Mouse (Mus musculus) fat pad, adult 2 months (tissue): ENCODE measurements around the gene Micall1.
A peak's percentile ranks its signal among the peaks of the same experiment; 100 is the strongest.

Experiments used
- DNase-seq: peaks from one replicate; pipeline ENCODE4 v3.0.0-alpha.2; 2011; ENCODE audit warnings: low read depth, low spot score; ENCODE audit errors: extremely low read depth

Gene Micall1

GRCm38 (mm10) chr15:79128208-79128607 lies 19.5 kb downstream of the Micall1 start:
- DNase-seq = no peak

- DNase-seq = no peak
Observed at GRCm38 (mm10) chr15:79129311-79129710, 20.6 kb downstream of the Micall1 start.

GRCm38 (mm10) chr15:79130782-79131181 lies 22.1 kb downstream of the Micall1 start:
- no peak for DNase-seq

- DNase-seq = peak; percentile 74
Observed at GRCm38 (mm10) chr15:79131442-79131841, 22.7 kb downstream of the Micall1 start.

DNA sequence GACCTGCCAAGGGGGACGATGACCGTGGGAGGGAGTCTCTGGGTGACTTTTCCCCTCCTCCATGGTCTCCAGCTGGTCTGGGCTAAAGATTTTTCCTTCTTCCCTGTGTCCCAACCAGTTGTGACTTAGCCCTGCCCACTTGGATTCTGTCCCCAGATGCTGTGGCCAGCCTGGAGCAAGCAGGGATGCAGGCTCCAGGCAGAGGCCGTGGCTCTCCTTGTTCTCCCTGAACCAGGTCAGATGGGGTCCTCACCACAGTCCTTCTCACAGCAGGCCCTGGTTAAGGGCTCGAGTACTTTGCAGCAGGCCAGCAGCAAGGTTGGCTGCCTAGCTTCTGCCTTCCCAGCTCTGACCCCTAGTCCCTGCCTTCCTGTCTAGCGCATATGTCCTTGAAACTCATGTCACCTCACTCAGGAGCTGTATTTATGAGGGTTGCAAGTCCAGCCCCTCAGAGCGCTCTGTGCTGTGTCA lies 24.5 kb downstream of the Micall1 start:
- no peak for DNase-seq

DNA sequence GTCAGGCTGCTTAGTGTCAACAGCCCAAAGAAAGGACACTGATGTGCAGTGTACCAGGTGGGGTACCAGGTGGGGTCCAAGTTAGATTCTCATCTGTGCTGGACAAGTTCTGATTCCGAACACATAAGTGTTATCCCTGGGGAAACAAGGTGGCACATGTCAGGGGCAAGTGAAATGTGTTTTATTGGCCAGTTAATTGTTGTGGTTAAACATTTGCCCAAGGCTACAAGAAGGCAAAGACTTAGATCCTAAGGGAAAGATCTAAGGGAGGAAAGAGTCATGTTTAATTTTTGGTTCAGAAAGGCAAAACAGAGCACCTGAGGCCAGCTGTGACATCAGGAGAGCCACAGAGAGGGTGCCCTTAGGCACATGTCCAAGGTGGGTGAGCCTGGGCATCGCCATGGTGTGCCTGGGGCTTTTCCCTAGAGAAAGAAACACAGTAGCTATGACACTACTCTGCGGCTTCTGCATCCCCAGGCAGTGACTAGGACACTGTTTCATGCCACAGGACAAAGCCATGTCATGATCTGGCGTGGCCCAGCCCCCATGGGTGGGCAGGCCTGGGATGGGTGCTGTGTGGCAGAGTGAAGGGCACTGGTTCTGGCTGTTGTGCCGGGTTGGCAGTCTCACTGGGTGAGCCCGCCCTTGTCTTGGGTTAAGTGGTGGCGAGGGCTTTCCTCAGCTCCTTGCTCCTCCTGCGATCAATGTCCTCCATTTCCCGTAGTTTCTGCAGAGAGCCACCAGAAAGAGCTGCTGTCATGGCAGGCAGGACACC lies 26.0 kb downstream of the Micall1 start:
- no peak for DNase-seq

GRCm38 (mm10) chr15:79135332-79135731 lies 26.6 kb downstream of the Micall1 start:
- no peak for DNase-seq

DNA sequence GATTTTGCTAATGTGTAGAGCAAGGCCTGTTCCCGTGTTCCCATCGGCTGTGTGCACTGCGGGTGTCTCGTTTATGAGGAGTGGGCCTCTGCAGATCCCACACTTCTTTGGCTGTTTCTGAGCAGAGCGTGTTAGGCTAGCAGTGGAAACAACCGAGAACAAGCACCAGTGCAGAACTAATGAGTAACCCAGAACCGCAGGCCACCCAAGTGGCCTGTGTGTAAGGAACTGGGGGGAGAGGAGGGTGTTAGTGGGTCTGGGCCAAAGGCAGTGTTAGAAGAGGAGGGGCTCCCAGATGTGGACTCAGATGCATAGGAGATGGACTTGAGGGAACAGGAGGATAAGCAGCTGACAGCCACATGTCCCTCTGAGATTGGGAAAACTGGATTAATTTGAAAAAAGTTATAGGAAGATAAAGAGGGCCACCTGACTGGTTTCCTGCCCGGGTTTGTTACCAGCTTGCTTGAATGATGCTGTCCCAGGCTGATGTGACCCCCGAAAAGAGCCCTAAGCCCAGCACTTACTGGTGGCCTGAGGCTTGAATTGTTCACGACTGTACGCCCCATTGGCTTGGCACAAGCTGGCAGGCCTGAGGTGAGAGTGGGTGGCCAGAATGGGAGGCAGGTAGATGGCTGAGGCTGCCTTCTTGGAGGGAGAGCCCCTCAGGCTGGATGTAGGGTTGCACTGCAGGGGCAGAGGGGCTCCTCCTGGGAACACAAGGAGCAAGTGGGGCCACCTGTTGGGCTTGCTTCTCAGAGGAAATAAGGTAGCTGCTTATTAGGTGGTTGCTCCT lies 27.3 kb downstream of the Micall1 start:
- no peak for DNase-seq

DNA sequence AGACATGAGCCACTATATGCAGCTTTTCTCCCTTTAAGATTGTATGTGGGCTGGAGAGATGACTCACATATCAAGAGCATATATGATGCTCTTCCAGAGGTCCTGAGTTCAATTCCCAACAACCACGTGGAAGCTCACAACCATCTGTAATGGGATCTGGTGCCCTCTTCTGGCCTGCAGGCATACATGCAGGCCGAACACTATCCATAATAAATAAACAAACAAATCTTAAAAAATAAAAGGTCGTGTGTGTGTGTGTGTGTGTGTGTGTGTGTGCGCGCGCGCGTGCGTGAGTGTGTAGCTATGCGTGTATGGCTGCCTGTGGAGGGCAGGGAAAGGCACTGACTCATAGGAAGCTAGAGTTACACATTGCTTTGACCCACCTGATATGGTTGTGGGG lies 30.9 kb downstream of the Micall1 start:
- DNase-seq = no peak

GRCm38 (mm10) chr15:79140866-79141565 lies 32.3 kb downstream of the Micall1 start, which contains the start of the genes Polr2f and 1700088E04Rik:
Polr2f (plus strand) TSS chr15:79141009.
1700088E04Rik (minus strand) TSS chr15:79141253.
- peak; percentile 16 for DNase-seq

DNA sequence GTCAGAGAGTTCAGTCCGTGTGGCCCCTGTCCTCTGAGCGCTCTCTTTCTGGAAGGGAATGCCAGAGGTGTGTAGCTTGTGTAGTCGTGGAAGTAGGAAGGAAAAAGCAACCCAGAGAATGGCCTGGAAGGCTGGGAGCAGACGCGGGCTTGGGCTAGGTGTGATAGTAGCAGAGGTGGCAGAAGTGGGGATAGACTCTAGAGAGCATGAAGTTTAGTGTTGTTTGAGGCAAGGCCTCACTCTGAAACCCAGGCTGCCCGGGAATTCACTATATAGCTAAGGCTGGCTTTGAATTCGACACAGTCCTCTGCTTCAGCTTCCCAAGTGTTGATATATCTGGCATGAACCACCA lies 32.8 kb downstream of the Micall1 start:
- DNase-seq = no peak

GRCm38 (mm10) chr15:79143316-79143715 lies 34.6 kb downstream of the Micall1 start:
- no peak for DNase-seq

DNA sequence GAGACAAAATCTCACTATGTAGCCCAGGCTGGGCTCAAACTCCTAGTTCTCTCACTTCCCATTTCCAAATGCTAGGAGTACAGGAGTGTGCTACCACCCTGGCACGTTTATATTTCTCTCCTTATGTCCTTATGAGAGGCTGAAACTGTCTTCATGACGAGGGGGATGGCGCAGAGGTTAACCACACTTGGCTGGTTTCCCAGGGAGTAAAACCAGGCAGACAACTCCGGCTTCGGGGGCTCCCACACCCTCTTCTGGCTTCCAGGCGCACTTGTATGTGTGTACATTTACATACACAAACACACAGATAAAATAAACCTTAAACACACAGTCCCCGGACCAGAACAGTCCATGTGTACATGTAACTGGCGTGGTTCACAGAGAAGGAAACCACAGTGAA lies 35.3 kb downstream of the Micall1 start:
- DNase-seq = no peak

DNA sequence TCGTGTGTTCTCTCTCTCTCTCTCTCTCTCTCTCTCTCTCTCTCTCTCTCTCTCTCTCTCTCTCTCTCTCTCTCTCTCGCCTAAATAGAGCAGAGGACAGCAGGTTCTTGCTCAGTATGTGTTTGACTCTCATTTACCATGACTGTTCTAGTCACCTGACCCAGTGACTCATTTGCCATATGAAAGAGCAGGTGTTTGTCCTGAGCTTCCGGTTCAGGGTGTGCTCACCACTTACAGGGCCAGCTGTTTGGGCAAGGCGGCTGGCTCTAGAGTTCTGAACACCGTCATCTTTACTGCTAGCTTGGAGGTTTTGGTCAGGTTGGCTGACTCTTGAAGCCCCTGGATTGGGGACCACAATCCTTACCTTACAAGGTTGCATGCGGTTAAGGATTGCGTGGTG lies 36.8 kb downstream of the Micall1 start:
- peak; percentile 16 for DNase-seq

- no peak for DNase-seq
Observed at GRCm38 (mm10) chr15:79148533-79148932, 39.8 kb downstream of the Micall1 start.

DNA sequence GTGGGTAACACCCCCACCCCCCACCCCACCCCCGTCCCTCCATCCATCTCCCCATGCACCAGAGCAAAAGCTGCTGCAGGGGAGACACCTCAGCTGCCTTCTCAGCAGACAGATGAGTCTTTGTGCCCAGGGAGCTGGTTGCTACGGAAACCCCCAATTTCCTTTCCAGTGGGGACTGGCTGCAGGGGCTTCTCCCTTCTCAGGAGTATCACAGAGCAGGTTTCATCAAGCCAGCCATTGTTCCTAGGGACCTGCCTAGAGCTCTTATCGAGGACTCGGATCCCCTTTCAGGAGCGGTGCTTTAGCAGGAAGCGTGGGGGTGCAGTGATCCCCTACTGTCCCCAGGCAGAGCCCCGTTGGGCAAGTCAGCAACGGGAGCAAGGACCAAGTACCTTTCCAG lies 43.2 kb downstream of the Micall1 start:
- no peak for DNase-seq

DNA sequence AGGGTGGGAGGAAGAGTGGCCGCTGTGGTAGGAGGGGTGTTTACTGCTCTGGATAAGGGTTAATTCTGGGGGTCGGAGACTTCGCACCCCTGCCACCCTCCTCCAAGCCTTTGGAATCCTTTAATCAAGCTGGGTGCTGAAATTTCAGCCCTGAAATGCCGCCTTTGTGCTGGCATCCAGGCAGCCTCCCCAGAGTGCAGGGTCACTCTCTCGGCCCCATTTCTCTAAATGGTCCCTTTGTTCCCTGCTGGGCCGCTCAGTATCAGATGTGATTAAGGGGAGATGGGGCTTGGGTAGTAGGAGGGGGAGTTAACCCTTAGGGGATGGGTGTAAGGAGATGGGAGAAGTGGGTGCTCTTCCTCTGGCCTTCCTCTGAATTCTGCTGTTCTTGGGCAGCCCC lies 44.0 kb downstream of the Micall1 start:
- no peak for DNase-seq

GRCm38 (mm10) chr15:79155572-79155971 lies 46.9 kb downstream of the Micall1 start:
- DNase-seq = no peak

DNA sequence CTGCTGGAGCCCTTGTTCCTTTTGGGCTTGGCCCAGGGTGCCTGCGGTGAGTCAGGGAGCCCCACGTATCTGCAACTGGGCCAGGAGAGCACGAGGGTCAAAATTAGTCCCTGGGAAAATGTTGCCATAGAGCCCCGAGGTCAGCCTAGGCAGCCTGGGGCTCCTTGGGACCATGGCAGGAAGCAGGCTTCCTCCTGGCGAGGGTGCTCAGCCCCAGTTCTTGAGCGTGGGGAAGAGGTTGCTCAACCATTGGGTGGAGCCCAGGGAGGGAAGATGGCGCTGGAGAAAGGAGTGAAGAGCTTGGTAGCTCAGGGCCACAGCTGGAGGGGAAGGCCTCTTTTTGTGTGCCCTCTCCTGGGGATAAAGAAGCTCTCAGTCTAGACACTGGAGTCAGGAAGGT lies 53.6 kb downstream of the Micall1 start:
- no peak for DNase-seq

GRCm38 (mm10) chr15:79162822-79163221 lies 54.1 kb downstream of the Micall1 start:
- no peak for DNase-seq

- no peak for DNase-seq
Observed at GRCm38 (mm10) chr15:79164251-79164650, 55.6 kb downstream of the Micall1 start.

- DNase-seq = no peak
Observed at GRCm38 (mm10) chr15:79165140-79165539, 56.4 kb downstream of the Micall1 start, which contains the start of gene Sox10. Sox10 (minus strand) TSS chr15:79165240.
